Mouse (Mus musculus) kidney, adult 2 months (tissue): ENCODE measurements around the gene Kcnip4.

Experiments used
- CTCF ChIP-seq: fragments of 200-500 bp; conservative IDR thresholded peaks from 2 replicates; pipeline ENCODE4 v1.5.1; 2011; ENCODE audit warnings: low read depth, mild to moderate bottlenecking, control low read depth, low read length, moderate library complexity, mixed read lengths; ENCODE audit not compliant: insufficient read depth, insufficient read length
- POLR2A ChIP-seq: fragments of 200-500 bp; IDR thresholded peaks from one replicate; pipeline ENCODE4 v1.6.1; 2011; ENCODE audit warnings: low read depth, low read length, control low read depth

DNA sequence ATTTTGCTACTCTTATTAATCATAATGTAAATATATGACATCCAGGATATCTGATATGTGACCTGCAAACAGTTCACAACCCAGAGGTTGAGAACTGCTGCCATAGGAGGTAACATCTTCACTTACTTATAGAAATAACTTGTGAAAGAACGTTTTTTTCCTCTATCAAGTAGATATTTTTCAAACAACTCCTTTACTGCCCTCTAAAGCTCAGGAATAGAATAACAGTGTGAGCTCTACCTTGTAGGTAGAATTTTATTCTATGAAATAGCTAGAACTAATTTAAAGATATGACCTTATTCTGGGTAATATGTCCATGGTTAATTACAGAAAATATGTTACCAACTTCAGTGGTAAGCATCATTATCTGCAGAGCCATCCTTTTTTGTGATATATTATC is 459.1 kb downstream of the Kcnip4 start:
- TF ChIP-seq CTCF (no peak), POLR2A (no peak)
